Mouse (Mus musculus): ENCODE measurements around the gene Lctl.

Lctl gene

DNA sequence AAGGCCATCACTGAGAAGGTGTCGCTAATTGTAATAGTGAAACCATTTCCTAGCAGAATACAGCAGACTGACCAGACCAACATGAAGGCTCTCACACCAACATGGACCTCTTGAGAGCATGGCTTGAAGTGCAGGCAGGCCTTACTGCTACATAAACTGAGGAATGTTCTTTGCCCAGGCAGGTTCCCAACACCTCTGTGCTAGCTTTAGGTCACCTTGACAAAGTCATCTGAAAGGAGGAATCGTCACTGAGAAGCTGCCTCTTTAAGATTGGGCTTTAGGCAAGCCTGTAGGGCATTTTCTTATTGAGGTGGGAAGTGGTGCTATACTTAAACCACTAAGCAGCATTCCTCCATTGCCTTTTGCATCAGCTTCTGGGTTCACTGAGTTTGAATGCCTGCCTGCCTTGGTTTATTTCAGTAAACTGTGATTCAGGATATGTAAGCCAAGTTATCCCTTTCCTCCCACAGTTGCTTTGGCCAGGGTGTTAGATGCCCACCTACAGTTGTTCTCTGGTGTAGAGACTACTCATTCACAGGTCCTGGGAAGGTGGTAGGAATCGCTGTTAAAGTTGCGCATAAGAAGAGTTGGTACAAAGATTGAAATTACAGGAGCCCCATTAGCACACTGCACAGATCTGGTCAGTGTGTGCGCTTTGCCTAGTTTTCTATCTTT lies 67.4 kb downstream of the Lctl start:
- no peak for DNase-seq (ENCODE audit: low spot score in 2 of 2)
